Mouse (Mus musculus): ENCODE data around the gene Cpped1. TPM values are rescaled to one million over a fixed set of nuclear protein-coding genes. Genes with fewer than 3 reads are reported as not detected.

The Cpped1 gene
- polyA plus RNA-seq, 1 experiment from 2014 or later, result 34.2 TPM

GRCm38 (mm10) chr16:11820791-11821190 lies 88.5 kb downstream of the Cpped1 start:
- ATAC-seq, result no peak
- Histone ChIP-seq H3K9ac (ENCODE audit: low read depth, low read length) (no peak overlapping the region), H3K36me3 (ENCODE audit: control insufficient read depth, insufficient read depth, low read length) (no peaks in the 10 kb centered on the region), H3K9me3 (ENCODE audit: control insufficient read depth, low read length) (no peaks in the 10 kb centered on the region), H3K27me3 (replicated peaks; ENCODE audit: control insufficient read depth, insufficient read depth, low read length) (no peaks in the 10 kb centered on the region), H3K4me1 (ENCODE audit: control insufficient read depth, insufficient read depth, low read length) (no peaks in the 10 kb centered on the region), H3K27ac (ENCODE audit: low read length) (no peak overlapping the region), H3K4me2 (ENCODE audit: low read depth, low read length) (no peak overlapping the region), H3K4me3 (ENCODE audit: low read length) (no peak overlapping the region)
- 81% methylated on average over 7 of the region's 7 CpGs for WGBS

- H3K9ac ChIP-seq (ENCODE audit: low read depth, low read length), result no peak overlapping the region
- no peaks in the 10 kb centered on the region for H3K9me3 ChIP-seq (ENCODE audit: control insufficient read depth, low read length)
- H3K27ac ChIP-seq (ENCODE audit: low read length), result no peak overlapping the region
- no peak for ATAC-seq
- H3K4me1 ChIP-seq (ENCODE audit: control insufficient read depth, insufficient read depth, low read length), result no peaks in the 10 kb centered on the region
- H3K4me3 ChIP-seq (ENCODE audit: low read length), result no peak overlapping the region
- no peaks in the 10 kb centered on the region for H3K27me3 ChIP-seq (replicated peaks; ENCODE audit: control insufficient read depth, insufficient read depth, low read length)
- WGBS, result 74% methylated on average over 10 of the region's 10 CpGs
- no peak overlapping the region for H3K4me2 ChIP-seq (ENCODE audit: low read depth, low read length)
- H3K36me3 ChIP-seq (ENCODE audit: control insufficient read depth, insufficient read depth, low read length), result no peaks in the 10 kb centered on the region
These were observed 94.2 kb downstream of the Cpped1 start for GRCm38 (mm10) chr16:11814935-11815650.

- ATAC-seq, result no peak
- H3K4me2 ChIP-seq (ENCODE audit: low read depth, low read length), result no peak overlapping the region
- 79% methylated on average over 8 of the region's 8 CpGs for WGBS
These were observed 97.1 kb downstream of the Cpped1 start for GRCm38 (mm10) chr16:11812119-11812518.

GRCm38 (mm10) chr16:11809615-11810014 lies 99.6 kb downstream of the Cpped1 start:
- H3K36me3 ChIP-seq (ENCODE audit: control insufficient read depth, insufficient read depth, low read length), result 0 out of 2 replicates have a peak, but pooled peaks cover 3% of the 10 kb centered on the region
- no peaks in the 10 kb centered on the region for H3K4me1 ChIP-seq (ENCODE audit: control insufficient read depth, insufficient read depth, low read length)
- no peaks in the 10 kb centered on the region for H3K27me3 ChIP-seq (replicated peaks; ENCODE audit: control insufficient read depth, insufficient read depth, low read length)
- no peak overlapping the region for H3K9ac ChIP-seq (ENCODE audit: low read depth, low read length)
- ATAC-seq, result no peak
- H3K4me2 ChIP-seq (ENCODE audit: low read depth, low read length), result no peak overlapping the region
- WGBS, result 62% methylated on average over 8 of the region's 8 CpGs
- H3K4me3 ChIP-seq (ENCODE audit: low read length), result no peak overlapping the region
- no peak overlapping the region for H3K27ac ChIP-seq (ENCODE audit: low read length)
- H3K9me3 ChIP-seq (ENCODE audit: control insufficient read depth, low read length), result no peaks in the 10 kb centered on the region

More at GRCm38 (mm10) chr16:11812119-11812518, 97.1 kb downstream of the Cpped1 start:
- no peak overlapping the region for H3K4me3 ChIP-seq (ENCODE audit: low read length)
- no peak overlapping the region for H3K9ac ChIP-seq (ENCODE audit: low read depth, low read length)
- no peak overlapping the region for H3K27ac ChIP-seq (ENCODE audit: low read length)
- no peaks in the 10 kb centered on the region for H3K9me3 ChIP-seq (ENCODE audit: control insufficient read depth, low read length)
- no peaks in the 10 kb centered on the region for H3K27me3 ChIP-seq (replicated peaks; ENCODE audit: control insufficient read depth, insufficient read depth, low read length)
- H3K4me1 ChIP-seq (ENCODE audit: control insufficient read depth, insufficient read depth, low read length), result no peaks in the 10 kb centered on the region
- no peaks in the 10 kb centered on the region for H3K36me3 ChIP-seq (ENCODE audit: control insufficient read depth, insufficient read depth, low read length)

- H3K9ac ChIP-seq (ENCODE audit: low read depth, low read length), result no peak overlapping the region
- H3K36me3 ChIP-seq (ENCODE audit: control insufficient read depth, insufficient read depth, low read length), result peaks cover 7% of the 10 kb centered on the region; the same call in 1 of the 2 replicates
- no peak overlapping the region for H3K4me3 ChIP-seq (ENCODE audit: low read length)
- no peaks in the 10 kb centered on the region for H3K9me3 ChIP-seq (ENCODE audit: control insufficient read depth, low read length)
- WGBS, result 86% methylated on average over 7 of the region's 7 CpGs
- H3K27ac ChIP-seq (ENCODE audit: low read length), result no peak overlapping the region
- H3K4me2 ChIP-seq (ENCODE audit: low read depth, low read length), result no peak overlapping the region
- no peaks in the 10 kb centered on the region for H3K4me1 ChIP-seq (ENCODE audit: control insufficient read depth, insufficient read depth, low read length)
- no peak for ATAC-seq
- H3K27me3 ChIP-seq (replicated peaks; ENCODE audit: control insufficient read depth, insufficient read depth, low read length), result no peaks in the 10 kb centered on the region
These were observed 107.2 kb downstream of the Cpped1 start for GRCm38 (mm10) chr16:11801960-11802539.

GRCm38 (mm10) chr16:11795758-11796460 lies 113.3 kb downstream of the Cpped1 start:
- Histone ChIP-seq H3K4me3 (ENCODE audit: low read length) (no peak overlapping the region), H3K4me2 (ENCODE audit: low read depth, low read length) (no peak overlapping the region), H3K27ac (ENCODE audit: low read length) (no peak overlapping the region), H3K27me3 (replicated peaks; ENCODE audit: control insufficient read depth, insufficient read depth, low read length) (no peaks in the 10 kb centered on the region), H3K4me1 (ENCODE audit: control insufficient read depth, insufficient read depth, low read length) (no peaks in the 10 kb centered on the region), H3K36me3 (ENCODE audit: control insufficient read depth, insufficient read depth, low read length) (no peaks in the 10 kb centered on the region), H3K9me3 (ENCODE audit: control insufficient read depth, low read length) (no peaks in the 10 kb centered on the region), H3K9ac (ENCODE audit: low read depth, low read length) (no peak overlapping the region)
- no peak for ATAC-seq
- WGBS, result 72% methylated on average over 7 of the region's 7 CpGs

- no peak overlapping the region for H3K4me2 ChIP-seq (ENCODE audit: low read depth, low read length)
- H3K36me3 ChIP-seq (ENCODE audit: control insufficient read depth, insufficient read depth, low read length), result no peaks in the 10 kb centered on the region
- 79% methylated on average over 4 of the region's 4 CpGs for WGBS
- no peaks in the 10 kb centered on the region for H3K4me1 ChIP-seq (ENCODE audit: control insufficient read depth, insufficient read depth, low read length)
- H3K27me3 ChIP-seq (replicated peaks; ENCODE audit: control insufficient read depth, insufficient read depth, low read length), result no peaks in the 10 kb centered on the region
- no peak overlapping the region for H3K4me3 ChIP-seq (ENCODE audit: low read length)
- H3K9me3 ChIP-seq (ENCODE audit: control insufficient read depth, low read length), result no peaks in the 10 kb centered on the region
- ATAC-seq, result no peak
- no peak overlapping the region for H3K9ac ChIP-seq (ENCODE audit: low read depth, low read length)
- no peak overlapping the region for H3K27ac ChIP-seq (ENCODE audit: low read length)
These were observed 114.6 kb downstream of the Cpped1 start for GRCm38 (mm10) chr16:11794628-11795027.

GRCm38 (mm10) chr16:11793391-11793790 lies 115.9 kb downstream of the Cpped1 start:
- H3K27ac ChIP-seq (ENCODE audit: low read length), result no peak overlapping the region

GRCm38 (mm10) chr16:11790476-11790875 lies 118.8 kb downstream of the Cpped1 start:
- Histone ChIP-seq H3K9ac (ENCODE audit: low read depth, low read length) (no peak overlapping the region), H3K36me3 (ENCODE audit: control insufficient read depth, insufficient read depth, low read length) (no peaks in the 10 kb centered on the region), H3K4me1 (ENCODE audit: control insufficient read depth, insufficient read depth, low read length) (no peaks in the 10 kb centered on the region), H3K27me3 (replicated peaks; ENCODE audit: control insufficient read depth, insufficient read depth, low read length) (no peaks in the 10 kb centered on the region), H3K4me2 (ENCODE audit: low read depth, low read length) (no peak overlapping the region), H3K27ac (ENCODE audit: low read length) (no peak overlapping the region), H3K9me3 (ENCODE audit: control insufficient read depth, low read length) (no peaks in the 10 kb centered on the region), H3K4me3 (ENCODE audit: low read length) (no peak overlapping the region)
- 88% methylated on average over 3 of the region's 3 CpGs for WGBS
- ATAC-seq, result no peak

More at GRCm38 (mm10) chr16:11793391-11793790, 115.9 kb downstream of the Cpped1 start:
- no peak overlapping the region for H3K4me3 ChIP-seq (ENCODE audit: low read length)
- H3K27me3 ChIP-seq (replicated peaks; ENCODE audit: control insufficient read depth, insufficient read depth, low read length), result no peaks in the 10 kb centered on the region
- no peaks in the 10 kb centered on the region for H3K4me1 ChIP-seq (ENCODE audit: control insufficient read depth, insufficient read depth, low read length)
- ATAC-seq, result no peak
- WGBS, result 42% methylated on average over 2 of the region's 2 CpGs
- H3K36me3 ChIP-seq (ENCODE audit: control insufficient read depth, insufficient read depth, low read length), result no peaks in the 10 kb centered on the region
- H3K9me3 ChIP-seq (ENCODE audit: control insufficient read depth, low read length), result no peaks in the 10 kb centered on the region
- H3K9ac ChIP-seq (ENCODE audit: low read depth, low read length), result no peak overlapping the region
- H3K4me2 ChIP-seq (ENCODE audit: low read depth, low read length), result no peak overlapping the region
